Mouse (Mus musculus) ES-Bruce4 (cell line): ENCODE results near the gene Tmem184c. TPM values are rescaled to one million over a fixed set of nuclear protein-coding genes. Genes with fewer than 3 reads are reported as not detected.

Experiments
- H3K27ac ChIP-seq: 2 replicates; pipeline ENCODE4 v1.5.1; 2012; ENCODE audit warnings: low read length, inconsistent platforms; ENCODE audit not compliant: insufficient read depth
- H3K27me3 ChIP-seq: 2 replicates; pipeline ENCODE4 v1.6.1; 2012; ENCODE audit warnings: mild to moderate bottlenecking, low read length, inconsistent platforms; ENCODE audit not compliant: control insufficient read depth, poor library complexity, insufficient read depth, severe bottlenecking
- H3K36me3 ChIP-seq: 2 replicates; pipeline ENCODE4 v1.6.1; 2012; ENCODE audit warnings: inconsistent platforms, mild to moderate bottlenecking, low read length, moderate library complexity; ENCODE audit not compliant: control insufficient read depth, poor library complexity, insufficient read depth, severe bottlenecking
- H3K4me1 ChIP-seq: one replicate; pipeline ENCODE4 v1.8.1; 2011; ENCODE audit warnings: low read length; ENCODE audit not compliant: control insufficient read depth, insufficient read depth
- H3K4me3 ChIP-seq: 2 replicates; pipeline ENCODE4 v1.5.1; 2011; ENCODE audit warnings: low read depth, mild to moderate bottlenecking, low read length
- H3K9ac ChIP-seq: 2 replicates; pipeline ENCODE4 v1.6.1; 2012; ENCODE audit warnings: low read depth, mild to moderate bottlenecking, inconsistent platforms; ENCODE audit not compliant: poor library complexity, severe bottlenecking
- H3K9me3 ChIP-seq: replicated peaks from 2 replicates; pipeline ENCODE4 v1.6.1; 2012; ENCODE audit warnings: mild to moderate bottlenecking, low read length, inconsistent platforms; ENCODE audit not compliant: control insufficient read depth, poor library complexity, insufficient read depth, severe bottlenecking
- CTCF ChIP-seq: IDR thresholded peaks from one replicate; pipeline ENCODE4 v1.8.1; 2011; ENCODE audit warnings: low read depth, low read length
- EP300 ChIP-seq: IDR thresholded peaks from 2 replicates; pipeline ENCODE4 v1.6.1; 2011; ENCODE audit warnings: low read depth, low read length; ENCODE audit not compliant: insufficient read depth
- POLR2A ChIP-seq: IDR thresholded peaks from one replicate; pipeline ENCODE4 v1.8.1; 2011; ENCODE audit warnings: low read length; ENCODE audit not compliant: insufficient read depth
- polyA plus RNA-seq: library from polyadenylated mRNA; stranded (reverse); fragments of >200 nt; gene quantifications from 2 replicates; pipeline ENCODE4 v1.2.4, GENCODE M21; 2011; ENCODE audit warnings: low read depth; ENCODE audit not compliant: missing spikeins, insufficient read depth, insufficient read length

Gene Tmem184c
- polyA plus RNA-seq, 1 experiment: 41.0 TPM

DNA sequence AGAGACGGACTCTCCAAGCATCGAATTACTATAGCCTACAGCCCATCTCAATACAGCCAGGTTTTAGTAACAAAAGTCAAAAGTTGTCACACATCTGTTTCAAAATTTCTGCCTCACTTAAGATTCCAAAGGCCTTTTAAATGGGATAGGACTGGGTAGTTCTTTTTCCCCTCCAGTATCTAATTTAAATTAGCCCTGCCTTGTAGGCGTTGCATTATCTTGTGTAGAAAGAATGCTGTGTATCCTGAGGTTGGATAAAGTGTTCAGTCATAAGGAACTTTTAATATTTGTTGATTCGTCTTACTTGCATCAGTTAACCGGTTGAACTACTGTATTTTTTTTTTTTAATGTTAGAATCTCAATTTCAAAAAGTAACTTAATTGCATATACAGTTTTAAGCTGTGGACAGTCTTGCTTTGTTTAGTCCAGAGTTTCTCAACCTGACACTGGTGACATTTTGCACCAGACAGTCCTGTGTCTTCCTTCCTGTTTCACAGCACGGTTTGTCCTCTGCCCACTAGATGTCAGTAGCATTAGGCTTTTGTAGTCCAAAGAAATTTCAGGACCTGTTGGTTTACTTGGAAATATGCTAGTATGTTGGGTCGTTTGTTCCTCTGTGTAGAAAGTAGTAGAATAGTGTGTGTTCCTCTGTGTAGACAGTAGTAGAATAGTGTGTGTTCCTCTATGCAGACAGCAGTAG is 60.5 kb downstream of the Tmem184c start:
- Histone ChIP-seq H3K27me3 (no peaks in the 10 kb centered on the region), H3K9me3 (no peaks in the 10 kb centered on the region), H3K36me3 (peaks cover 26% of the 10 kb centered on the region), H3K4me3 (peak overlapping the region; percentile 99), H3K4me1 (no peaks in the 10 kb centered on the region), H3K9ac (peak overlapping the region; percentile 70), H3K27ac (no peak overlapping the region)
- TF ChIP-seq EP300 (no peak), CTCF (no peak), POLR2A (no peak)

GRCm38 (mm10) chr8:77549121-77549706 is 61.3 kb downstream of the Tmem184c start, which contains the start of gene Prmt9:
Prmt9 (plus strand) TSS chr8:77549397.
- no peak within 1 kb of the TSS for H3K27ac ChIP-seq
- peak; percentile 53 for TF ChIP-seq POLR2A
- TF ChIP-seq EP300: no peak
- no peak for TF ChIP-seq CTCF
- no peaks in the 10 kb centered on the region for H3K9me3 ChIP-seq
- peaks cover 24% of the 10 kb centered on the region for H3K36me3 ChIP-seq
- H3K4me1 ChIP-seq: no peaks in the 10 kb centered on the region
- peak within 1 kb of the TSS; percentile 70 for H3K9ac ChIP-seq
- no peaks in the 10 kb centered on the region for H3K27me3 ChIP-seq
- H3K4me3 ChIP-seq: peak within 1 kb of the TSS; percentile 99

Other genes starting within 250 kb of the Tmem184c start
- gene Arhgap10, start 92.7 kb downstream of the Tmem184c start, polyA plus RNA-seq: 26.0 and 26.7 TPM in 2 replicates
- gene Prmt9, start 61.3 kb downstream of the Tmem184c start, polyA plus RNA-seq: 21.3 and 21.5 TPM in 2 replicates
- 0.34 and 0.37 TPM in 2 replicates for gene Ednra, start 113.8 kb upstream of the Tmem184c start, polyA plus RNA-seq